Mouse (Mus musculus): ENCODE results near the gene Ahdc1. TPM values are rescaled to one million over a fixed set of nuclear protein-coding genes. Genes with fewer than 3 reads are reported as not detected.
"Not testable (repeated sequence)": the region's sequence is repeated elsewhere in the genome, so short reads cannot be mapped to it uniquely, and the experiment has no call there.

Ahdc1 gene
- polyA plus RNA-seq, 1 experiment from 2014 or later: 2.8 TPM

DNA sequence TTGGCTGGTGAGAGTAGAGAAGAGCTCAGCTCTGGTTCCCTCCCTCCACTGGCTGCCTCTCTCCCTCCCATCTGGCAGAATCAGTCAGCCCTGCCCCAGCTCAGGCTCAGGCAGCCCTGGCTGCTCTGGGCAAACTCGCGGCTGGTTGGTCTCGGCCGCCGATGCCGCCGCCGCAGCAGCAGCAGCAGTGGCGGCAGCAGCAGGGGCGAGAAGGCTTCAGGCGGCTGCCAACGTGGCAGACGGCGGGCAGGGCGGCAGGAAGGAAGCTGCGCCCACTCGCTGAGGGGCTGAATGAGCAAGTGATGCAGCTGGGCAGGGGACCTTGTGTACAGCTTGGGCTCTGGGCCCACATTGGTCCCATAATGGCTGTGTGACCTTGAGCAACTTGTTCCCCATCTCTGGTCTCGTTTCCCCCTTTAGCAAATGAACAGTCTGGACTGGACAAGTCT lies 81.4 kb downstream of the Ahdc1 start:
- ATAC-seq (ENCODE audit: low FRiP score, low TSS enrichment) (0 out of 2 replicates have a peak, but pooled peaks have one; percentile 22), DNase-seq (ENCODE audit: low spot score) (peak; percentile 72)
- 4% methylated on average over 18 of the region's 18 CpGs for WGBS
- TF ChIP-seq CTCF (IDR thresholded peaks at IDR 0.05; ENCODE audit: low read depth) (peak; percentile 39; the same call in 1 of the 2 replicates), EP300 (optimal IDR thresholded peaks at IDR 0.05) (no peak)
- H3K9ac ChIP-seq (ENCODE audit: low read length): peak overlapping the region; percentile 51
- no peaks in the 10 kb centered on the region for H3K9me3 ChIP-seq (ENCODE audit: control insufficient read depth, low read length)
- H3K36me3 ChIP-seq (ENCODE audit: control insufficient read depth, insufficient read depth, low read length): no peaks in the 10 kb centered on the region
- H3K27me3 ChIP-seq (ENCODE audit: control insufficient read depth, insufficient read depth, low read length): no peaks in the 10 kb centered on the region
- H3K4me2 ChIP-seq (replicated peaks; ENCODE audit: low read depth): peak overlapping the region; percentile 46
- H3K4me1 ChIP-seq (replicated peaks; ENCODE audit: control insufficient read depth, insufficient read depth): peaks cover 28% of the 10 kb centered on the region
- H3K27ac ChIP-seq (replicated peaks): peak overlapping the region; percentile 92
- no peak overlapping the region for H3K4me3 ChIP-seq (ENCODE audit: low read depth, low read length)

DNA sequence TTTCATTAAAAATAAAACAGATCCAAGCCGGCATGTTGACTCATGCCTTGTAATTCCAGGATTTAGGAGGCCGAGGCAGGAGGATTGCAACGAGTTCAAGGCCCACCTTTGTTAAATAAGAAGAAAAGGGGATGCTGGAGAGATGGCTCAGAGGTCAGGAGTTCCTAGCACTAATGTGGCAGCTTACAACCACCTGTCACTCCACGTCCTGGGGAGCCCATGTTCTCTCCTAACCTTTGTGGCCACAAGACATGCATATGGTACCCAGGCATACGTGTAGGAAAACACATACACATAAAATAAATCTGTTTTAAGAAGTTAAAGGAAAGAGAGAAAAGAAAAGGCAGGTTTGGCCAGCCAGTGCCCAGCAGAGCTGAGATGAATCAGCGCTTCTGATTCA lies 82.0 kb downstream of the Ahdc1 start:
- no peak overlapping the region for H3K4me2 ChIP-seq (replicated peaks; ENCODE audit: low read depth)
- H3K9ac ChIP-seq (ENCODE audit: low read length): peak overlapping the region; percentile 23; the same call in 1 of the 2 replicates

DNA sequence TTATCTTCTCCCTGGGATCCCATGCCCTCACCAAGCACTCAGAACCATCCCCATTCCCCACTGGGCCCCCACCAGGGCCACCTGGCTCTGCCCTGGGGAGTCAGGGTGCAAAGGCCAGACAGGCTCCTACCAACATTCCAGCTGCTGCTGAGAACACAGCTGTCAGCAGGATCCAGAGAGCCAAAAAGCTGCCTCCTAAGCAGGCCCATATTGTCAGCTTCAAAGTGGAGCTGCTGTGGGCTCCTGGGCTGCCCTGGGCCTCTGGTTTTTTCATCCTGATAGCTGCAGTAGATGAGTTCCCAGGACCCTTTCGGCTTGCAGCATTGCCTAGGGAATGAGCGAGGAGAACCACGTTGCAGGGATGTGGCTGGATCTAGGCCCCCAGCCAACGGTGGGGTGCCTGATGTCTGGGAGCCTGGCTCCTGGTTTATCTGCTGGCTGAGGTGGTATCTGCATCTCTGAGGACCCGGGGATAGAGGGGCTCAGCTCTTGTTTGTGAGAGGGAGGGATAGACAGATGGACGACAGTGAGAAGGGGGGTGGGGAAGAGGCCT lies 82.5 kb downstream of the Ahdc1 start:
- Histone ChIP-seq H3K4me3 (ENCODE audit: low read depth, low read length) (no peak overlapping the region), H3K4me2 (replicated peaks; ENCODE audit: low read depth) (no peak overlapping the region), H3K36me3 (ENCODE audit: control insufficient read depth, insufficient read depth, low read length) (no peaks in the 10 kb centered on the region), H3K4me1 (replicated peaks; ENCODE audit: control insufficient read depth, insufficient read depth) (peaks cover 23% of the 10 kb centered on the region), H3K9me3 (ENCODE audit: control insufficient read depth, low read length) (no peaks in the 10 kb centered on the region), H3K27me3 (ENCODE audit: control insufficient read depth, insufficient read depth, low read length) (no peaks in the 10 kb centered on the region), H3K27ac (replicated peaks) (peak overlapping the region; percentile 92), H3K9ac (ENCODE audit: low read length) (0 out of 2 replicates have a peak overlapping the region, but pooled peaks have one; percentile 18)
- no peak for TF ChIP-seq EP300 (optimal IDR thresholded peaks at IDR 0.05)
- no peak for TF ChIP-seq CTCF (IDR thresholded peaks at IDR 0.05; ENCODE audit: low read depth)
- ATAC-seq (ENCODE audit: low FRiP score, low TSS enrichment) (no peak), DNase-seq (ENCODE audit: low spot score) (no peak)
- WGBS: 25% methylated on average over 6 of the region's 6 CpGs

More for the DNA sequence above, 82.0 kb downstream of the Ahdc1 start:
- H3K27ac ChIP-seq (replicated peaks): peak overlapping the region; percentile 92
- WGBS: 74% methylated on average over 6 of the region's 6 CpGs
- no peaks in the 10 kb centered on the region for H3K36me3 ChIP-seq (ENCODE audit: control insufficient read depth, insufficient read depth, low read length)
- H3K4me1 ChIP-seq (replicated peaks; ENCODE audit: control insufficient read depth, insufficient read depth): peaks cover 23% of the 10 kb centered on the region
- no peak overlapping the region for H3K4me3 ChIP-seq (ENCODE audit: low read depth, low read length)
- DNase-seq (ENCODE audit: low spot score): no peak
- H3K27me3 ChIP-seq (ENCODE audit: control insufficient read depth, insufficient read depth, low read length): no peaks in the 10 kb centered on the region
- no peak for ATAC-seq (ENCODE audit: low FRiP score, low TSS enrichment)
- no peaks in the 10 kb centered on the region for H3K9me3 ChIP-seq (ENCODE audit: control insufficient read depth, low read length)
- no peak for TF ChIP-seq EP300 (optimal IDR thresholded peaks at IDR 0.05)
- TF ChIP-seq CTCF (IDR thresholded peaks at IDR 0.05; ENCODE audit: low read depth): no peak

DNA sequence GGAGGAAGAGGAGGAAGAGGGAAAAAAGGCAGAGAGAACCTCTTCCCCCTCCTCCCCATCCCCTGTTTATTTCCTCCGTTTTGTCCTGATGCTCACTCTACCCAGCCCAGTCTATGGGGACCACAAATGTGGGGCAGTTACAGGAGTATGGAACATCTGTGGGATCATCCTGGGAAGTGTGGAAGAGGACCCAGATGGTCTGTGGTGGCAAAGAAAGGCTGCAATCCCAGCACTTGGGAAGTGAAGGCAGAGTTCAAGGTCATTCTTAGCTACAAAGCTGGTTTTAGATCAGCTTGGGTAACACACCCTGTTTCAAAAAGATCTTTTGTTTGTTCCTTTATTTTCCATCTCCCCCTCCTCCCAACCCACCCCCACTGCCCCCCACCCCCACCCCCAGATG lies 83.2 kb downstream of the Ahdc1 start:
- no peaks in the 10 kb centered on the region for H3K36me3 ChIP-seq (ENCODE audit: control insufficient read depth, insufficient read depth, low read length)
- no peaks in the 10 kb centered on the region for H3K9me3 ChIP-seq (ENCODE audit: control insufficient read depth, low read length)
- H3K4me3 ChIP-seq (ENCODE audit: low read depth, low read length): no peak overlapping the region
- H3K27me3 ChIP-seq (ENCODE audit: control insufficient read depth, insufficient read depth, low read length): no peaks in the 10 kb centered on the region
- DNase-seq (ENCODE audit: low spot score) (no peak), ATAC-seq (ENCODE audit: low FRiP score, low TSS enrichment) (no peak)
- H3K9ac ChIP-seq (ENCODE audit: low read length): no peak overlapping the region
- no peak overlapping the region for H3K4me2 ChIP-seq (replicated peaks; ENCODE audit: low read depth)
- TF ChIP-seq CTCF (IDR thresholded peaks at IDR 0.05; ENCODE audit: low read depth) (no peak), EP300 (optimal IDR thresholded peaks at IDR 0.05) (no peak)
- 0 out of 2 replicates have a peak overlapping the region, but pooled peaks have one; percentile 93 for H3K27ac ChIP-seq (replicated peaks)
- peaks cover 23% of the 10 kb centered on the region for H3K4me1 ChIP-seq (replicated peaks; ENCODE audit: control insufficient read depth, insufficient read depth)
- 50% methylated on average over 1 of the region's 1 CpGs for WGBS

DNA sequence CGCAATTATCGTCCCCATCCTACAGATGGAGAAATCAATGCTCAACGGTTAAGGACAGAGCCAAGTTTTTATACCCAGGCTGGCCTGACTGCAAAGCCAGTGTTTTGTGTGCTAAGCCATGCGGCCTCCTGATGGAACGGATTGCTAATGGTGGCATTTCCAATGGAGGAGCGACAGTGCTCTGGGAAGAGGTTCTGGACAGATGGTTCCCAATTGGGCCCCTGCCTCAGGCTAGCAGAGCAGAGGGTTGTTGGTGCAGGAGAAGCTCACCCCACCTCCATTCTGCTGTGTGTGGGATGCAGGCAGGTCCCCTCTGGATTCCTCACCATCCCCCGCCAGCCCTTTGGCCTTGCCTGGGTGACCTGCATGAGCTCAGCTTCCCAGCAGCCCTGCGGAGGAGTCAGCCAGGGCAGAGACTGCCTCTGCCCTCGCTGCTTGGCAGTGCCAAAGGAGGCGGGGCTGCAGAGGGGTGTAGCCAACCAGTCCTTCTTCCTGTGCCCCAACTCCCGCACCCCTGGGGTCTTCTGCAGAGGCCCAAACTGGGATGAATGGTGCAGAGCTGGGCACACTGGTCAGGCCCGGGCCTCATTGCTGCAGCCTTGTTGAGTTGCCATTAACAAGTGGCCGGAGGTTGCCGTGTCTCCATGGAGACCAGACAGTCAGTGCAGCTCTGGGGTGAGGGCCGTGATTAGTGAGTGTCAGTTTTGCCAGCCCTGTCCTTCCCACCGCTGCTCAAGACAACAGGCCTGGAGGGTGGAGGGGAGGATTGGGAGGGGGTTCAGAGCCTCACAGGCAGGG lies 84.1 kb downstream of the Ahdc1 start:
- Histone ChIP-seq H3K4me1 (replicated peaks; ENCODE audit: control insufficient read depth, insufficient read depth) (peaks cover 23% of the 10 kb centered on the region), H3K9me3 (ENCODE audit: control insufficient read depth, low read length) (no peaks in the 10 kb centered on the region), H3K27ac (replicated peaks) (peak overlapping the region; percentile 93), H3K4me3 (ENCODE audit: low read depth, low read length) (peak overlapping the region; percentile 12; the same call in 1 of the 2 replicates), H3K27me3 (ENCODE audit: control insufficient read depth, insufficient read depth, low read length) (no peaks in the 10 kb centered on the region), H3K36me3 (ENCODE audit: control insufficient read depth, insufficient read depth, low read length) (no peaks in the 10 kb centered on the region), H3K9ac (ENCODE audit: low read length) (peak overlapping the region; percentile 43), H3K4me2 (replicated peaks; ENCODE audit: low read depth) (peak overlapping the region; percentile 36)
- peak; percentile 84 for DNase-seq (ENCODE audit: low spot score)
- WGBS: 41% methylated on average over 16 of the region's 16 CpGs
- peak; percentile 77 for ATAC-seq (ENCODE audit: low FRiP score, low TSS enrichment)
- TF ChIP-seq EP300 (optimal IDR thresholded peaks at IDR 0.05) (no peak), CTCF (IDR thresholded peaks at IDR 0.05; ENCODE audit: low read depth) (no peak)

DNA sequence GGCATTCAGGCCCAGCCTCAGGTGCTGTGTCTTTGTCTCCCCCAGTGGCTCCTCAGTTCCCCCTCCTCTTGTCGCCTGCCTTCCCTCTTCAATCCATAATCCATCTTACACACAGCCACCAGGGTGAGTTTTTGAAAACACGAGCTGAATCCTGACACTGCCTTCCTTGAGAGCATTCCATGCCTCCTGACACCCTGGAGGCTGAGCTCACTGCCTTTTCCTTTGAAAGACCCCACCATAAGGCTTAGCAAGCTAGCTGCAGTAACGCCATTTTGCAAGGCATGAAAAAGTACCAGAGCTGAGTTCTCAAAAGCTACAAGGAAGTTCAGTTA lies 84.6 kb downstream of the Ahdc1 start:
- H3K9me3 ChIP-seq (ENCODE audit: control insufficient read depth, low read length); H3K4me3 ChIP-seq (ENCODE audit: low read depth, low read length); DNase-seq (ENCODE audit: low spot score); H3K27me3 ChIP-seq (ENCODE audit: control insufficient read depth, insufficient read depth, low read length); H3K36me3 ChIP-seq (ENCODE audit: control insufficient read depth, insufficient read depth, low read length); ATAC-seq (ENCODE audit: low FRiP score, low TSS enrichment): not testable (repeated sequence)
- peak overlapping the region; percentile 93 for H3K27ac ChIP-seq (replicated peaks)
- peaks cover 17% of the 10 kb centered on the region for H3K4me1 ChIP-seq (replicated peaks; ENCODE audit: control insufficient read depth, insufficient read depth)
- 21% methylated on average over 3 of the region's 3 CpGs for WGBS
- H3K4me2 ChIP-seq (replicated peaks; ENCODE audit: low read depth): peak overlapping the region; percentile 36
- H3K9ac ChIP-seq (ENCODE audit: low read length): peak overlapping the region; percentile 43

DNA sequence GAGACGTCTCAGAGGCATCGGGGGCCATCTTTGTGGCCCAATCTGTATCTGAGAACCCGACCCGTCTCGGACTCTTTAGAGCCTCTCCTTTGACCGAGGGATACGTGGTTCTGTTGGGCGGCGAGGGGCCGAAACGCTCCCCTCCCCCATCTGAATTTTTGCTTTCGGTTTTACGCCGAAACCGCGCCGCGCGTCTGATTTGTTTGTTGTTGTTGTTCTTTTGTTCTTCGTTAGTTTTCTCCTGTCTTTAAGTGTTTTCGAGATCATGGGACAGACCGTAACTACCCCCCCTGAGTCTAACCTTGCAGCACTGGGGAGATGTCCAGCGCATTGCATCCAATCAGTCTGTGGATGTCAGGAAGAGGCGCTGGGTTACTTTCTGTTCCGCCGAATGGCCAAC lies 85.6 kb downstream of the Ahdc1 start:
- H3K27ac ChIP-seq (replicated peaks); H3K9ac ChIP-seq (ENCODE audit: low read length); H3K27me3 ChIP-seq (ENCODE audit: control insufficient read depth, insufficient read depth, low read length); H3K4me2 ChIP-seq (replicated peaks; ENCODE audit: low read depth); DNase-seq (ENCODE audit: low spot score); ATAC-seq (ENCODE audit: low FRiP score, low TSS enrichment); H3K9me3 ChIP-seq (ENCODE audit: control insufficient read depth, low read length); H3K36me3 ChIP-seq (ENCODE audit: control insufficient read depth, insufficient read depth, low read length): not testable (repeated sequence)
- peaks cover 17% of the 10 kb centered on the region for H3K4me1 ChIP-seq (replicated peaks; ENCODE audit: control insufficient read depth, insufficient read depth)
- H3K4me3 ChIP-seq (ENCODE audit: low read depth, low read length): peak overlapping the region; percentile 22; the same call in 1 of the 2 replicates
- WGBS: 0% methylated on average over 12 of the region's 26 CpGs

Data from stomach, postnatal 0 days (tissue).